Mouse (Mus musculus) megakaryocyte, embryonic 14.5 days (primary cell): ENCODE data around the gene Hebp2. TPM values are rescaled to one million over a fixed set of nuclear protein-coding genes. Genes with fewer than 3 reads are reported as not detected.

Experiments
- H3K27me3 ChIP-seq: replicated peaks from 2 replicates; pipeline ENCODE3; 2012; ENCODE audit warnings: inconsistent platforms
- H3K36me3 ChIP-seq: replicated peaks from 2 replicates; pipeline ENCODE3; 2012; ENCODE audit warnings: low read length, inconsistent platforms, mixed read lengths
- H3K4me1 ChIP-seq: 2 replicates; pipeline ENCODE4 v1.6.1; 2012; ENCODE audit warnings: inconsistent platforms
- H3K4me3 ChIP-seq: replicated peaks from 2 replicates; pipeline ENCODE3; 2012; ENCODE audit warnings: moderate library complexity, mild to moderate bottlenecking, inconsistent platforms
- H3K9me3 ChIP-seq: 2 replicates; pipeline ENCODE4 v1.6.1; 2012; ENCODE audit warnings: inconsistent platforms
- FLI1 ChIP-seq: IDR thresholded peaks from 2 replicates; pipeline ENCODE4 v1.6.1; 2012; ENCODE audit warnings: low read length, inconsistent platforms, mixed read lengths
- GATA1 ChIP-seq: IDR thresholded peaks from 3 replicates; pipeline ENCODE4 v1.6.1; 2012; ENCODE audit warnings: mixed read lengths, low read length, inconsistent platforms, borderline replicate concordance
- polyA plus RNA-seq: library from polyadenylated mRNA; stranded (reverse); fragments of >175 nt; gene quantifications from 2 replicates; pipeline ENCODE4 v1.2.3, GENCODE M21; 2012; ENCODE audit warnings: low replicate concordance; ENCODE audit not compliant: insufficient read depth

The Hebp2 gene
- polyA plus RNA-seq, 1 experiment: not detected

DNA sequence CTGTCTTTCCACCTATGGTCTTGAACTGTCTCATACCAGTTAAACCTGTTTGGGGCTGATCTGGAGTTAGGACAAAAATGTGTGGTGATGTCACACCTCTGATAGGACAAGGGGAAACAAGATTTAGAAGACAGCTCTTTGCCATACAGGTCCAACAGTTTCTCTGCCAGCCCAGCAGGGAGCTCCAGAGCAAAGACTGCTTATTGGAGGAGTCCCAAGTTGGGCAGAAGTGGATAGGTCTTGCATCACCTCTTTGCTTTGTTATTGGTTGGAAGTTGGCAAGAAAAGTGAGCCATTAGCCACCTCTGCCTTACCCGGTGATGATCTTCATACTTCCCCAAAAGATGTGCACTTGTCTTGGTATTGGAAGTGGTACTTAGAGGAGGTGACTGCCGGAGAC lies 9.0 kb downstream of the Hebp2 start:
- Histone ChIP-seq H3K36me3 (no peaks in the 10 kb centered on the region), H3K9me3 (0 out of 2 replicates have a peak, but pooled peaks cover 5% of the 10 kb centered on the region), H3K4me1 (no peaks in the 10 kb centered on the region), H3K4me3 (no peak overlapping the region), H3K27me3 (no peaks in the 10 kb centered on the region)
- TF ChIP-seq FLI1: no peak
- TF ChIP-seq GATA1: no peak

DNA sequence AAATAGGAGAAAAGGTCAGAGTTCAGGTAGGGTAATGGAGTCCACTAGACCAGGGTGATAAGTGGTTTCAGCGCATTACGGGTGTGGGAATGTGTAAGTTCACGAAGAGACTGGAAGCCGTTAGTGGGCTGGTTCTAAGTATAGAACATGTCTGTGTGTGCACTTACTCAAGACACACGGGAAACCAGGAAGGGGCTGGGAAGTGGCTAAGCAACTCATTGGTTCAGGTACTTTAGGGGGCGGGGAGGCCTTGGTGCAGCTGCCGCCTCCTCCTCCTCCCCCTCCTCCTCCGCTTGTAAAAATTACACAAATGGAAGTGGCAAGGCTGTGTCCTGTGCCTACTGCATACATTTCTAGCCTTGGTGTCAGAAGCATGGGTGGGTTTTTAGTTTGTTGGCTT lies 13.6 kb downstream of the Hebp2 start:
- peaks cover 7% of the 10 kb centered on the region; the same call in 1 of the 2 replicates for H3K9me3 ChIP-seq
- no peak for TF ChIP-seq FLI1
- TF ChIP-seq GATA1: no peak
- H3K27me3 ChIP-seq: no peaks in the 10 kb centered on the region
- no peaks in the 10 kb centered on the region; the same call in 1 of the 2 replicates for H3K4me1 ChIP-seq
- no peaks in the 10 kb centered on the region for H3K36me3 ChIP-seq
- no peak overlapping the region for H3K4me3 ChIP-seq

DNA sequence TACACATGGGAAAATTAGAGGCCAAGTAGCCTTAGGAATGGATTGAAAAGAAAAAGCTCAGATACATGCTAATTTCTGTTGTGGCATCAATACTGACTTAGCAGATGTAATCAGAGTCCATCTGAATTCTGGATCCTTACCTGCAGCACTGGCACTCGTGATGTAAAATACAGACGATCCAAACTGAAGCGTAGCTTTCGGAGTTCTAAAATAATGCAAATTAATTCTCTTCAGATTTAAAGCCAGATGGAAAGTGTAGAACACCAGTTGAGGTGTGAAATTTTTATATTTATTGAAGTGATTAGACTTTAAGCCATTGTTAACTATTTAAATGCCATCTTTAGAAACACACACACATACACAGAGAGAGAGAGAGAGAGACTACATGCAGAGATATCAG lies 15.7 kb downstream of the Hebp2 start:
- H3K36me3 ChIP-seq: no peaks in the 10 kb centered on the region
- H3K4me1 ChIP-seq: no peaks in the 10 kb centered on the region; the same call in 1 of the 2 replicates
- H3K9me3 ChIP-seq: peaks cover 5% of the 10 kb centered on the region; the same call in 1 of the 2 replicates
- TF ChIP-seq FLI1 (no peak), GATA1 (no peak)
- no peaks in the 10 kb centered on the region for H3K27me3 ChIP-seq
- H3K4me3 ChIP-seq: no peak overlapping the region

GRCm38 (mm10) chr10:18529177-18529576 lies 16.7 kb downstream of the Hebp2 start:
- TF ChIP-seq GATA1 (no peak), FLI1 (no peak)
- no peak overlapping the region for H3K4me3 ChIP-seq
- no peaks in the 10 kb centered on the region for H3K36me3 ChIP-seq
- no peaks in the 10 kb centered on the region; the same call in 1 of the 2 replicates for H3K4me1 ChIP-seq
- H3K9me3 ChIP-seq: peaks cover 5% of the 10 kb centered on the region; the same call in 1 of the 2 replicates
- H3K27me3 ChIP-seq: no peaks in the 10 kb centered on the region

DNA sequence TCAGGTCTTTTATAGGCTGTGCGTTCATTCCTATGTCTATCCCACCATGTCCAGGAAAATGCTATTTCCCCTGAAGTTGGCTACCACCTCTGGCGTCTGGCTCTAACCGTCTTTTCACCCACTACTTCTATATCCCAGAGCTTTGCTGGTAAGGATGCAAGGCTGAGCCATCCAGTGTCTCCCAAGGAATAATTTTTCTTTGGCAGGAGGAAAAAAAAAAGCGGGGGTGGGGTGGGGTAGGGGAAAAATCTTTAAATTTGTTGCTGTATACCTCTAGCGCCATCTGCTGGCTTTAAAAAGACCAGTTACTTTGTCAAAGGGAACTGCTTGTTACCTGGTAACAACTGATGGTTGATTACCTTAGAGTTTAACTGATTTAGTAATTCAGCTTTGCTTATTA lies 17.4 kb downstream of the Hebp2 start:
- Histone ChIP-seq H3K4me3 (no peak overlapping the region), H3K36me3 (no peaks in the 10 kb centered on the region), H3K9me3 (peaks cover 5% of the 10 kb centered on the region; the same call in 1 of the 2 replicates), H3K27me3 (peaks cover 2% of the 10 kb centered on the region), H3K4me1 (no peaks in the 10 kb centered on the region; the same call in 1 of the 2 replicates)
- TF ChIP-seq FLI1 (no peak), GATA1 (no peak)

GRCm38 (mm10) chr10:18527766-18528165 lies 18.1 kb downstream of the Hebp2 start:
- TF ChIP-seq GATA1 (no peak), FLI1 (no peak)
- Histone ChIP-seq H3K9me3 (peaks cover 5% of the 10 kb centered on the region; the same call in 1 of the 2 replicates), H3K4me1 (no peaks in the 10 kb centered on the region; the same call in 1 of the 2 replicates), H3K36me3 (no peaks in the 10 kb centered on the region), H3K4me3 (no peak overlapping the region), H3K27me3 (peaks cover 2% of the 10 kb centered on the region)

DNA sequence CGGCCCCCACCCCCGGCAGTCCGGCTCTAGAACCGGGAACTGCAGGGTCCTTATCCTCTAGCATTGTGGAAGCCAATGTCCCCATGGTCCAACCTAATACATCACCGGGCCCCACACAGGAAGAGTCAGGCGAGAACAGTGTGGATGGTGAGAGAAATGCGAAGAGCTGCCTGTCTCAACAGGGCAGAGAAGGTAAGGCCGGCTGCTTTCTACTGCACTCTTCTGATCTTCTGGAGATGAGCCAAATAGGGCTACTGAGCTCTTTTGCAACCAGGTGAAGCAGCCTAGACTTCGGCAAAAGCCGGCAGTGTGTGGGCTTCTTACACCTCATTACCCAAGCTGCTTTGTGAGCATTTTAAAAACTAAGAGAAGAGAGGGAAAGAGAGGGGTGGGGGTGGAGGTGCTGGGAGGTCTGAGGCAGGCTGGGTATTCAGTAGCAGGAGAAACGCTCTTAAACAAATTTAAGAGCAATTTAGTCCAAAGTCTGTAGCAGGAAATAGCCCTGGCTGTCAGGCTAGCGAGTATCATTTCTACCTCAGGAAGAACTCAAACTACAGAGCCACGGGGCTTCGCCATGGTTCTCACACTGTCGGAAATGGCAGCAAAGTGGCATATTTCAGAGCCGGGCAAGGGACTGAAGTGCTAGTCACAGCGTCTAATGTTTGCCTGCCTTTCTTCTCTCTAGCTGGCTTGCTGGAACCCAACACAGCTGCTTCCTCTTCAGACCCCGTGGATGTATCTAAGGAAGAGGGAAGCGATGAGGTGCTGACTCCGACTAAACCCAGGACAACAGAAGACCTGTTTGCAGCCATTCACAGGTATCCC lies 18.8 kb downstream of the Hebp2 start:
- Histone ChIP-seq H3K4me3 (no peak overlapping the region), H3K4me1 (no peaks in the 10 kb centered on the region; the same call in 1 of the 2 replicates), H3K9me3 (peaks cover 5% of the 10 kb centered on the region; the same call in 1 of the 2 replicates), H3K27me3 (peaks cover 2% of the 10 kb centered on the region), H3K36me3 (no peaks in the 10 kb centered on the region)
- TF ChIP-seq FLI1: no peak
- no peak for TF ChIP-seq GATA1

GRCm38 (mm10) chr10:18526184-18526850 lies 19.6 kb downstream of the Hebp2 start:
- no peak overlapping the region for H3K4me3 ChIP-seq
- H3K9me3 ChIP-seq: no peaks in the 10 kb centered on the region
- TF ChIP-seq FLI1: no peak
- no peak for TF ChIP-seq GATA1
- H3K36me3 ChIP-seq: no peaks in the 10 kb centered on the region
- H3K4me1 ChIP-seq: no peaks in the 10 kb centered on the region; the same call in 1 of the 2 replicates
- peaks cover 2% of the 10 kb centered on the region for H3K27me3 ChIP-seq

DNA sequence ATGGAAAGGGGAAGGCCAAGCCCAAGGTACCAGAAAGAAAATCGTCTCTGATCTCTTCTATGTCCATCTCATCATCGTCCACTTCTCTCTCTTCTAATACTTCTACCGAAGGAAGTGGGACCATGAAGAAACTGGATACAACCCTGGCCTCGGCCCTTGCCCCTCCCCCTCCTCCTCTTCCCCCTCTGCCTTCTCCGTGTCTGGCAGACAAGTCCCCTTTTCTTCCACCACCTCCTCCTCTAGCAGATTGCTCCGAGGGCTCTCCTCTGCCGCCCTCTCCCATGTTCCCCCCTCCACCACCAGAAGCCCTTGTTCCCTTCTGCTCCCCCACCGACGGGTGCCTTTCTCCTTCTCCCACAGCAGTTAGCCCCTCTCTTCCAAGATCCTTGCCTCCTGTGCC lies 20.1 kb downstream of the Hebp2 start:
- Histone ChIP-seq H3K27me3 (peaks cover 2% of the 10 kb centered on the region), H3K4me1 (no peaks in the 10 kb centered on the region), H3K36me3 (no peaks in the 10 kb centered on the region), H3K9me3 (no peaks in the 10 kb centered on the region), H3K4me3 (no peak overlapping the region)
- TF ChIP-seq FLI1: no peak
- TF ChIP-seq GATA1: no peak

DNA sequence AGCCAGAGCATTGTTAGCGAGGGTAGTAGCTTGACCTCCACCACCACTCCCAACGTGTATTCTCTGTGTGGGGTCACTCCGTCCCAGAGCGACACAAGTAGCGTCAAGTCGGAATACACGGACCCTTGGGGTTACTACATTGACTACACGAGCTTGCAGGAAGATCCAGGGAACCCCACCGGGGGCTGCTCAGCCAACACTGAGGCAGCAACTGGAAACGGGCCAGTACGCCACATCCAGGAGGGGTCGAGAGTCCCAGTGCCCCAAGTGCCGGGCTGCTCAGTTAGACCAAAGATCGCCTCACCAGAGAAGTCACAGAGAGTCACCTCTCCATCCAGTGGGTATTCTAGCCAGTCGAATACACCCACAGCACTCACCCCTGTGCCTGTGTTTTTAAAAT lies 20.6 kb downstream of the Hebp2 start:
- H3K4me3 ChIP-seq: no peak overlapping the region
- TF ChIP-seq FLI1 (no peak), GATA1 (no peak)
- H3K27me3 ChIP-seq: peaks cover 2% of the 10 kb centered on the region
- no peaks in the 10 kb centered on the region for H3K4me1 ChIP-seq
- H3K9me3 ChIP-seq: no peaks in the 10 kb centered on the region
- H3K36me3 ChIP-seq: no peaks in the 10 kb centered on the region
